In the genomic region with DNA sequence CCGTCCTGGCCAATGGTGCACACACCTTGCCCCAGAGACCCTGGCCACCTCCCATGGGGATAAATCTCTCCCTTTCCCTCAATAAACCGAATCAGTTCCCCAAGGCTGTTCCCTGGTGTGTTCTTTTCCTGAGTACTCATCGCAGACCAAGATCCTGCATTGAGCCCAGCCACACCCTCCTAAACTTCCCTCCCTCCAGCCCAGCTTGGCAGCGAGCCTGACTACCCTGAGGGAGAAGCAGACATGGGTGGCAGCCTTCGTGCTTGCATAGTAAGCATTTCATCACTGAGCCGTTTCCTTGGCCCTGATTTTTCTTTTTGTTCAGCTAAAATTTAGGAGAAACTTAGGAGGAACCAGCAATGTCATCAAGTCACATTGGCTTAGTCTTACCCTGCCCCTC, we compare ENCODE assay signal across 12 mouse cellular contexts. TPM values are rescaled to one million over a fixed set of nuclear protein-coding genes. Genes with fewer than 3 reads are reported as not detected.
A peak's percentile ranks its signal among the peaks of the same experiment; 100 is the strongest.
DNase-seq lines count a peak whose midpoint lies in the region; ATAC-seq and TF ChIP-seq lines count a peak whose summit lies in the region.
"Had no signal": no experiment of that assay in that cellular context is flagged by ENCODE, and none has a peak within 500 bp of the region (broad histone marks: within the 10 kb centered on the region; RNA-seq: fewer than 3 reads in every experiment).

No protein-coding gene starts in this region.

- H3K4me1 ChIP-seq in embryonic facial prominence, embryonic 15.5 days, result peaks cover 23% of the 10 kb centered on the region
- H3K4me1 ChIP-seq in lung, embryonic 14.5 days (ENCODE audit: insufficient read depth), result no peaks in the 10 kb centered on the region

- 40% methylated on average over 6 of the region's 6 CpGs for WGBS in embryonic facial prominence, embryonic 15.5 days
- WGBS in lung, embryonic 14.5 days, result 53% methylated on average over 6 of the region's 6 CpGs

- H3K27me3 ChIP-seq in embryonic facial prominence, embryonic 15.5 days, result no peaks in the 10 kb centered on the region
- H3K27me3 ChIP-seq in lung, embryonic 14.5 days (ENCODE audit: insufficient read depth, low read length), result no peaks in the 10 kb centered on the region

- ATAC-seq in embryonic facial prominence, embryonic 15.5 days (ENCODE audit: insufficient number of reproducible peaks, low FRiP score, low TSS enrichment, low read depth), result no peak
- no peak for ATAC-seq in lung, embryonic 14.5 days (ENCODE audit: insufficient read depth)
- no peak for ATAC-seq in frontal cortex, adult (ENCODE audit: low TSS enrichment)

- H3K4me3 ChIP-seq in embryonic facial prominence, embryonic 15.5 days (replicated peaks), result no peak overlapping the region
- H3K4me3 ChIP-seq in lung, embryonic 14.5 days (ENCODE audit: low read depth, low read length), result no peak overlapping the region
- H3K4me3 ChIP-seq: erythroblast, embryonic 14.5 days; megakaryocyte, embryonic 14.5 days had no signal

- DNase-seq in spleen, postnatal 4 days (ENCODE audit: low spot score in 2 of 2), result peak; percentile 12 to 53
- DNase-seq in spleen, adult 12 weeks (ENCODE audit: low spot score), result no peak
- DNase-seq in lung, embryonic 14.5 days, result peak; percentile 65
- peak; percentile 49 to 80 for DNase-seq in urinary bladder, postnatal 36 days (ENCODE audit: low spot score in 2 of 2)
- no peak for DNase-seq in cerebellum, adult 11-12 months
- DNase-seq: cerebellum, adult 11 months; layer of hippocampus, postnatal 36 days; thymus, adult 18-20 months had no signal

- H3K4me2 ChIP-seq in embryonic facial prominence, embryonic 15.5 days (replicated peaks), result no peak overlapping the region
- H3K4me2 ChIP-seq in lung, embryonic 14.5 days, result no peak overlapping the region

- H3K36me3 ChIP-seq in embryonic facial prominence, embryonic 15.5 days, result no peaks in the 10 kb centered on the region
- no peaks in the 10 kb centered on the region for H3K36me3 ChIP-seq in lung, embryonic 14.5 days (ENCODE audit: insufficient read depth)

- no peak for TF ChIP-seq CTCF in lung, embryonic 14.5 days (IDR thresholded peaks at IDR 0.05; ENCODE audit: low read depth)

- H3K9ac ChIP-seq in embryonic facial prominence, embryonic 15.5 days, result no peak overlapping the region
- no peak overlapping the region for H3K9ac ChIP-seq in lung, embryonic 14.5 days

- no peaks in the 10 kb centered on the region for H3K9me3 ChIP-seq in embryonic facial prominence, embryonic 15.5 days (replicated peaks)
- H3K9me3 ChIP-seq in lung, embryonic 14.5 days (ENCODE audit: low read depth, low read length), result no peaks in the 10 kb centered on the region
- H3K9me3 ChIP-seq: megakaryocyte, embryonic 14.5 days had no signal

- peak overlapping the region; percentile 68 for H3K27ac ChIP-seq in embryonic facial prominence, embryonic 15.5 days (replicated peaks)
- no peak overlapping the region for H3K27ac ChIP-seq in lung, embryonic 14.5 days (ENCODE audit: low read depth)

RNA-seq across cellular contexts. Expression of a gene that starts 1.6 kb away (rescaled TPM):
- polyA plus RNA-seq in embryonic facial prominence, embryonic 15.5 days (2015; fragmentation: Nextera tagmentation; extraction: Ambion mirVana), result 193 and 315 TPM in 2 replicates
- 14.7 and 19.6 TPM in 2 replicates for polyA plus RNA-seq in lung, embryonic 14.5 days (2014; fragmentation: Nextera tagmentation; extraction: Ambion mirVana)
- polyA plus RNA-seq: erythroblast, embryonic 14.5 days had no signal

RNA-seq across cellular contexts. Expression of a gene that starts 6.4 kb away (rescaled TPM):
- polyA plus RNA-seq in embryonic facial prominence, embryonic 15.5 days (2015; fragmentation: Nextera tagmentation; extraction: Ambion mirVana), result 35.9 and 36.6 TPM in 2 replicates
- polyA plus RNA-seq in lung, embryonic 14.5 days (2014; fragmentation: Nextera tagmentation; extraction: Ambion mirVana), result 27.2 and 29.7 TPM in 2 replicates

RNA-seq across cellular contexts. Expression of a gene that starts 12.3 kb away (rescaled TPM):
- polyA plus RNA-seq in embryonic facial prominence, embryonic 15.5 days (2015; fragmentation: Nextera tagmentation; extraction: Ambion mirVana), result 64.5 and 75.4 TPM in 2 replicates
- polyA plus RNA-seq in lung, embryonic 14.5 days (2014; fragmentation: Nextera tagmentation; extraction: Ambion mirVana), result 10.3 and 10.7 TPM in 2 replicates

RNA-seq across cellular contexts. Expression of a gene that starts 19.8 kb away (rescaled TPM):
- polyA plus RNA-seq in embryonic facial prominence, embryonic 15.5 days (2015; fragmentation: Nextera tagmentation; extraction: Ambion mirVana), result 69.7 and 82.2 TPM in 2 replicates
- 44.1 and 46.1 TPM in 2 replicates for polyA plus RNA-seq in lung, embryonic 14.5 days (2014; fragmentation: Nextera tagmentation; extraction: Ambion mirVana)

RNA-seq across cellular contexts. Expression of a gene that starts 20.0 kb away (rescaled TPM):
- 145 and 157 TPM in 2 replicates for polyA plus RNA-seq in embryonic facial prominence, embryonic 15.5 days (2015; fragmentation: Nextera tagmentation; extraction: Ambion mirVana)
- polyA plus RNA-seq in lung, embryonic 14.5 days (2014; fragmentation: Nextera tagmentation; extraction: Ambion mirVana), result 168 and 173 TPM in 2 replicates

Comparison
In these comparisons a context has a peak if more than half of its experiments do, and no peak if none do; other contexts are left out.
1. DNase-seq: peak in spleen, postnatal 4 days (2 of 2), lung, embryonic 14.5 days (single experiment) and urinary bladder, postnatal 36 days (2 of 2); none in spleen, adult 12 weeks (single experiment) and cerebellum, adult 11-12 months (single experiment).